Mouse (Mus musculus) heart, postnatal 0 days (tissue): ENCODE data around the gene Runx3.

ENCODE experiments used
- CTCF ChIP-seq: IDR thresholded peaks from 2 replicates; pipeline ENCODE4 v1.5.1; 2016; ENCODE audit warnings: antibody characterized with exemption, control low read depth, low read depth
- EP300 ChIP-seq: IDR thresholded peaks from 2 replicates; pipeline ENCODE4 v1.6.1; 2016; ENCODE audit warnings: antibody characterized with exemption, low read depth

DNA sequence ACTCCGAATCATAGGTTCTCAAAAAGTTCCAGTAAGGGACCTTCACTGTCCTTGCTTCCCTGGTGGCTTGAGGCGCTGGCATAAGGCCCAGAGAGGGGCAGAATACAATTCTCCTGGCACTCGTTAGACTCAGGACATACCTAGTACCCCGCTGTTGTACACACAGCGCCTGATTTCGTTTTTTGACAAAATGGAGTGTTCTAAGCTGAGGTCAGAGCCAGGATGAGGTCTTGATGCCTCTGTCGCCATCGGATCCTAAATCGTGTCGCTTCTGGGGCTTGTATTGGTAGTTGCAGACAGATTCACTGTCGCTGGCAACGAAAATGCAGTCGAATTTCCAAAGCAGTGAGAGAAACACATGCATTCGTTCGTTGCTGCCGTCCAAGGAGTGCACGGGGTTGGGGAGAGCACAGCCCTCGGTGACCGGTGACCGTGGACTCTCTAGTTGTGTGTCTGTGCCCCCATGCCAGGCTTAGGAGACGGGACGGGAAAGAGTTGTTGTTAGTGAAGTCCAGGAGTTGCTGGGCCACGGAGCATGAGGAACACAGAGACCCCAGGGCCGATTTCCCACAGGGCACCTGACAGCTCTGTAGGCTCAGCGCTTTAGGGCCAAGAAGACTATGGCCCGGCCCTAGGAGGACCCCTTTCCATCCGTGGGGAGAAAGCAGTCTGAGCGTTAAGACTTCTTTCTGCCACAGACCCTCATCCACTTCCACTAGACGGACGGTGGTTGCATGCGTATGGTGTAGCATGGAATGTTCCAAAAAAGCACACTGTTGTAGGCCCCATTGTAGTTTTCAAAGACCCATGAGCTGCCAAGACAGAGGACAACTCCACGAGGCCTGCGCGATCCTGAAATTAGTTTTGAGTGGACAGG lies 30.9 kb downstream of the Runx3 start:
- TF ChIP-seq CTCF, result no peak
- TF ChIP-seq EP300, result no peak
